Mouse (Mus musculus): Measurements from ENCODE around the gene Ak8.

Ak8 gene

GRCm38 (mm10) chr2:28701646-28702262, 1.8 kb downstream of the Ak8 start:
- no peaks in the 10 kb centered on the region for H3K36me3 ChIP-seq (ENCODE audit: control insufficient read depth, insufficient read depth, low read length, poor library complexity, severe bottlenecking)
- no peak for DNase-seq (ENCODE audit: low read depth, low spot score)
- no peaks in the 10 kb centered on the region for H3K27me3 ChIP-seq (ENCODE audit: control insufficient read depth, insufficient read depth, low read length, poor library complexity, severe bottlenecking)

- H3K27me3 ChIP-seq (ENCODE audit: control insufficient read depth, insufficient read depth, low read length, poor library complexity, severe bottlenecking), result no peaks in the 10 kb centered on the region
- no peak for DNase-seq (ENCODE audit: low read depth, low spot score)
- H3K36me3 ChIP-seq (ENCODE audit: control insufficient read depth, insufficient read depth, low read length, poor library complexity, severe bottlenecking), result no peaks in the 10 kb centered on the region
Observed at GRCm38 (mm10) chr2:28706106-28706636, 6.2 kb downstream of the Ak8 start.

- no peak for DNase-seq (ENCODE audit: low read depth, low spot score)
- Histone ChIP-seq H3K27me3 (ENCODE audit: control insufficient read depth, insufficient read depth, low read length, poor library complexity, severe bottlenecking) (no peaks in the 10 kb centered on the region), H3K36me3 (ENCODE audit: control insufficient read depth, insufficient read depth, low read length, poor library complexity, severe bottlenecking) (no peaks in the 10 kb centered on the region)
Observed at GRCm38 (mm10) chr2:28706787-28707186, 6.8 kb downstream of the Ak8 start.

GRCm38 (mm10) chr2:28713036-28713435, 13.1 kb downstream of the Ak8 start:
- H3K27me3 ChIP-seq (ENCODE audit: control insufficient read depth, insufficient read depth, low read length, poor library complexity, severe bottlenecking), result no peaks in the 10 kb centered on the region
- DNase-seq (ENCODE audit: low read depth, low spot score), result no peak
- no peaks in the 10 kb centered on the region for H3K36me3 ChIP-seq (ENCODE audit: control insufficient read depth, insufficient read depth, low read length, poor library complexity, severe bottlenecking)

- no peaks in the 10 kb centered on the region for H3K27me3 ChIP-seq (ENCODE audit: control insufficient read depth, insufficient read depth, low read length, poor library complexity, severe bottlenecking)
- no peaks in the 10 kb centered on the region for H3K36me3 ChIP-seq (ENCODE audit: control insufficient read depth, insufficient read depth, low read length, poor library complexity, severe bottlenecking)
- DNase-seq (ENCODE audit: low read depth, low spot score), result peak; percentile 9
Observed at GRCm38 (mm10) chr2:28722419-28722818, 22.5 kb downstream of the Ak8 start.

GRCm38 (mm10) chr2:28723912-28724311, 23.9 kb downstream of the Ak8 start:
- DNase-seq (ENCODE audit: low read depth, low spot score), result no peak
- no peaks in the 10 kb centered on the region for H3K36me3 ChIP-seq (ENCODE audit: control insufficient read depth, insufficient read depth, low read length, poor library complexity, severe bottlenecking)
- H3K27me3 ChIP-seq (ENCODE audit: control insufficient read depth, insufficient read depth, low read length, poor library complexity, severe bottlenecking), result no peaks in the 10 kb centered on the region

- H3K36me3 ChIP-seq (ENCODE audit: control insufficient read depth, insufficient read depth, low read length, poor library complexity, severe bottlenecking), result no peaks in the 10 kb centered on the region
- no peak for DNase-seq (ENCODE audit: low read depth, low spot score)
- H3K27me3 ChIP-seq (ENCODE audit: control insufficient read depth, insufficient read depth, low read length, poor library complexity, severe bottlenecking), result no peaks in the 10 kb centered on the region; the same call in 1 of the 2 replicates
Observed at GRCm38 (mm10) chr2:28727786-28728404, 27.9 kb downstream of the Ak8 start.

GRCm38 (mm10) chr2:28730676-28731075, 30.7 kb downstream of the Ak8 start:
- H3K36me3 ChIP-seq (ENCODE audit: control insufficient read depth, insufficient read depth, low read length, poor library complexity, severe bottlenecking), result no peaks in the 10 kb centered on the region
- no peaks in the 10 kb centered on the region; the same call in 1 of the 2 replicates for H3K27me3 ChIP-seq (ENCODE audit: control insufficient read depth, insufficient read depth, low read length, poor library complexity, severe bottlenecking)
- DNase-seq (ENCODE audit: low read depth, low spot score), result no peak

GRCm38 (mm10) chr2:28737112-28737511, 37.1 kb downstream of the Ak8 start:
- Histone ChIP-seq H3K27me3 (ENCODE audit: control insufficient read depth, insufficient read depth, low read length, poor library complexity, severe bottlenecking) (no peaks in the 10 kb centered on the region; the same call in 1 of the 2 replicates), H3K36me3 (ENCODE audit: control insufficient read depth, insufficient read depth, low read length, poor library complexity, severe bottlenecking) (no peaks in the 10 kb centered on the region)
- no peak for DNase-seq (ENCODE audit: low read depth, low spot score)

GRCm38 (mm10) chr2:28740159-28740558, 40.2 kb downstream of the Ak8 start:
- no peaks in the 10 kb centered on the region for H3K27me3 ChIP-seq (ENCODE audit: control insufficient read depth, insufficient read depth, low read length, poor library complexity, severe bottlenecking)
- H3K36me3 ChIP-seq (ENCODE audit: control insufficient read depth, insufficient read depth, low read length, poor library complexity, severe bottlenecking), result no peaks in the 10 kb centered on the region
- peak; percentile 37 for DNase-seq (ENCODE audit: low read depth, low spot score)

- no peak for DNase-seq (ENCODE audit: low read depth, low spot score)
- H3K27me3 ChIP-seq (ENCODE audit: control insufficient read depth, insufficient read depth, low read length, poor library complexity, severe bottlenecking), result no peaks in the 10 kb centered on the region
- H3K36me3 ChIP-seq (ENCODE audit: control insufficient read depth, insufficient read depth, low read length, poor library complexity, severe bottlenecking), result no peaks in the 10 kb centered on the region
Observed at GRCm38 (mm10) chr2:28742701-28743100, 42.7 kb downstream of the Ak8 start.

- no peak for DNase-seq (ENCODE audit: low read depth, low spot score)
- H3K27me3 ChIP-seq (ENCODE audit: control insufficient read depth, insufficient read depth, low read length, poor library complexity, severe bottlenecking), result no peaks in the 10 kb centered on the region
- H3K36me3 ChIP-seq (ENCODE audit: control insufficient read depth, insufficient read depth, low read length, poor library complexity, severe bottlenecking), result no peaks in the 10 kb centered on the region
Observed at GRCm38 (mm10) chr2:28746682-28747332, 46.8 kb downstream of the Ak8 start.

GRCm38 (mm10) chr2:28747705-28748104, 47.7 kb downstream of the Ak8 start:
- Histone ChIP-seq H3K36me3 (ENCODE audit: control insufficient read depth, insufficient read depth, low read length, poor library complexity, severe bottlenecking) (no peaks in the 10 kb centered on the region), H3K27me3 (ENCODE audit: control insufficient read depth, insufficient read depth, low read length, poor library complexity, severe bottlenecking) (no peaks in the 10 kb centered on the region)
- no peak for DNase-seq (ENCODE audit: low read depth, low spot score)

GRCm38 (mm10) chr2:28751186-28751585, 51.2 kb downstream of the Ak8 start:
- Histone ChIP-seq H3K36me3 (ENCODE audit: control insufficient read depth, insufficient read depth, low read length, poor library complexity, severe bottlenecking) (no peaks in the 10 kb centered on the region), H3K27me3 (ENCODE audit: control insufficient read depth, insufficient read depth, low read length, poor library complexity, severe bottlenecking) (no peaks in the 10 kb centered on the region)
- no peak for DNase-seq (ENCODE audit: low read depth, low spot score)

- DNase-seq (ENCODE audit: low read depth, low spot score), result peak; percentile 22
- Histone ChIP-seq H3K36me3 (ENCODE audit: control insufficient read depth, insufficient read depth, low read length, poor library complexity, severe bottlenecking) (no peaks in the 10 kb centered on the region), H3K27me3 (ENCODE audit: control insufficient read depth, insufficient read depth, low read length, poor library complexity, severe bottlenecking) (no peaks in the 10 kb centered on the region)
Observed at GRCm38 (mm10) chr2:28751658-28752057, 51.7 kb downstream of the Ak8 start.
